Mouse (Mus musculus) Muller cell, postnatal 12 days (primary cell): Measurements from ENCODE around the gene Tram2.

Source experiments
- DNase-seq: peaks from one replicate; pipeline ENCODE4 v3.0.0-alpha.2; 2015; ENCODE audit errors: inconsistent ontology term

The Tram2 gene

DNA sequence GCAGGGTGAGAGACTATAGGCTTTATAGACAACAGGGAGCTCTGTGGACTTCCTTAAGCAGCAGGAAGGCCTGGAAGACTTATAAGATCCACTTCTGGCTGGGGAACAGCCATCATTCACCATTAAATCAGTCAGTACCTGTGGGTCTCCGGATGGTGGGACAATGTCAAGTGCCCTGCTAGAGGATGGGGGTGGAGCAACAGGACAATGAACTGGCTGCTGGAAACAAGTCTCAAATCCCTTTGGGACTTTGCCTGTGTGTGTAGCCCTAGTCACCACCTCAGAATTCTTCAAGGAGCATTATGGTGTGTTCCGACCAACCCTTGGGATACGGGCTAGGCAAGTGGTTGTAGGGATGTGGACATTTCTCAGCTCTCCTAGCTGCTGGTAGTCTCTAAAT is 55.9 kb downstream of the Tram2 start:
- DNase-seq = no peak

DNA sequence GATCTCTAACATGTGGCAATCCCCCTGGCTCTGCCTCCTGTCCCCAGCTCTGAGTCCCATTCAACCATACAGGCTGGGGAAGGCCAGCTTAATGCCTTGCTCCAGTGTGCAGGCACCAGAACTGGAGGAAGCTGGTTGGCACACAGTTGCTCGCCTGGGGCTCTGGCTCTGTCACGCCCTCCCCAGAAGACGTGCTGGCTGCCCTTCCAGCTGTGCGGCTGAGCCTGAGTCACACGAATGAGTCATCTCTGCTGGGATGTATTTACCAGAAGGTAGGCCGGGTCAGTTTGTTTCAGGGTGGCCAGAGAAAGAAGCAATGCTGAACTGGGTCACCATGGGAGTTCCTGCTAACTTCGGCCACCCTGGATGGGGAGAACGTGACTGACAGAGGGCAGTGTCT is 64.6 kb downstream of the Tram2 start:
- peak; percentile 87 for DNase-seq

GRCm38 (mm10) chr1:21010282-21010800 is 68.7 kb downstream of the Tram2 start:
- no peak for DNase-seq

DNA sequence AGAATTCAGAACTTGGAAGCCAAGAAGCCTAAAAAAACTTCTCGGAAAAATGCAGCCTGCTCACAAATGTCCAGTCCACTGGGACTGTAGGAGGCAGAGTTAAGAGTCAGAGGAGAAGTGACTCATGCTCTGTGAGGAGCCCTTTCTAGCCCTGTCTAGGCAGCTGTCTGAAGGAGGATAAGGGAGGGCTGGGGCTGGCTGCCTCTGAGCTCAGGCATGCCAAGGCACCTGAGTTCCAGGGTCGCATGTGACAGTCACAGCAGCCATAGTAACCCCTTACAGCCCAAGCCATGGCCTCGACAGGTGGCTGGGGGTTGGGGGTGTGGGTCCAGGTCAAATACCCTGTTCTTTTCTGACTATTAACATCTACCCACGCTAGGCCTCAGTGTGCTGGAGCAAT is 70.1 kb downstream of the Tram2 start:
- peak; percentile 74 for DNase-seq

DNA sequence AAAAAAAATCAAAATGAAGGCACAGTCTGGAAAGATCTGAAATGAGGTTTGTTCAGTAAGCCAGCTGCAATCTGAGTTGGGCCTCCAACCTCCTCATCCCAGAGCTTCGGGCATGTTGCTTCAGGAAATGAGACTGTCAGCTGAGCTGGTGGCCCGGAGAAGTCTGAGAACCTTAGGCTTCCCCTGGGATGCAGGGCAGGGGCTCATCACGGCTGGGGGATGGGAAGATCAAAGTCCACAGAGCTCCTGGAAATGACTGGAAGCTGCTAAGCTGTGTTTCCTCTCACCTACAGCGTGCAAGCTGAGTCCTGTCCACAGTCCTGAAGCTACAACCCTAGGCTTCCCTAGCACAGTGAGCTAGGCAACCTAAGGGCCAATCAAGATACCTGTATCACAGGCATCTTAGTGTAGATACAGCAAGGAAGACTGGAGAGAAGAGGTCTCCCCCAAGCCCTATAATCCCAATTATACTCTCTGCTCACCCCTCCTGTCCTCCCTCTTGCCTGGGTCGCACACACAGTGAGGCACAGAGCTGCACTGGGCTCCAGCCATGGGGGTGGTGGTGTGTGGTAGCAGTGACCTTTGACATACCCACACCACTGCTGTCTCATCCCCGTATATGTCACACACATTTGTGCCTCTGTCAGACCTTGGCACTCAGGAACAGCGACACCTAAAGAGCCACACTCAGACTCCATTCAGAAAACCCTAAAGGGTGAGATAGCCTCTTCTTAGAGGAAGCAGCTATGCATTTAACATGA is 70.9 kb downstream of the Tram2 start:
- no peak for DNase-seq

GRCm38 (mm10) chr1:21006775-21007174 is 72.3 kb downstream of the Tram2 start:
- DNase-seq = no peak

- no peak for DNase-seq
Observed at GRCm38 (mm10) chr1:21004596-21004995, 74.4 kb downstream of the Tram2 start.

DNA sequence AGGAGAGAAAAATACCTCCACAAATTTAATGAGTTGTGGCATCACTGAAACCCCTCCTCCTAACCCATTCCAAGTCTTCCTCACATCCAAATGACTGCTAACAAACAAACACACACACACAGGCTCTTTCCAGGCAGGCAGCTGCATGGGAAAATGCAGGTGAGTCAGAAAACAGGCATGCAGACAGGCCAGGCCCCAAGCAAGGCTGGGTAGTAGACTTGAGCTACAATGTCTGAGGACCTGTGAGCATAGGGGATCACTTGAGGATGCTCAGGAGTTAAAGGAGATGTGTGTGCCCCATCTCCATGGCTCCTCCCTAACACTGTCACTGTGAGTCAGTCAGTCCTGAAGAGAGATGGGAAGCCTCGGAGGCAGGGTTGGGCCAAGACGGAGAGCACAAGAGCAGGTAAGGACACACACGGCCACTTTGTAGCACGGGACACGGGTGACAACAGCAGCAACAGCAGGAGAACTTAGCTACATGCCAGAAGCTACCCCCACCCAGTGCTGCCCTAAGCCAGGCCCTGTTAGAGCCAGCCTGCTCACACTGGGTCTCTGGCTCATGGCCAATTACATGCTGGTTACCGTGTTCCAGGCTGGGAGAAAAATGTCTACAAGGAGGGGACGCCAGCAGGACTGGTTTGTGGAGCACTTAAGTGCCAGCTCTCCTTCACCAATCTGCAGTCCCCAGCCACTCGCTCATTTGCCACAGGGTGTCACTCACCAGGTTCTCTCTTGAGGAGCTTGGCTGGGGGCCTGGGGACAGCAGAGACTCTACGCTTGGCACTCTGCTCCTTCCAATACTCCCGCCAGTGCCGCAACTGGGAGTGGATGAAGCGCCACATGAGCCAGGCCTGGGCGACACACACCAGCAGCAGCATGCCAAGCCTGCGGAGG is 76.5 kb downstream of the Tram2 start:
- DNase-seq = peak; percentile 52

- DNase-seq = peak; percentile 37
Observed at GRCm38 (mm10) chr1:20997881-20998389, 81.1 kb downstream of the Tram2 start.

DNA sequence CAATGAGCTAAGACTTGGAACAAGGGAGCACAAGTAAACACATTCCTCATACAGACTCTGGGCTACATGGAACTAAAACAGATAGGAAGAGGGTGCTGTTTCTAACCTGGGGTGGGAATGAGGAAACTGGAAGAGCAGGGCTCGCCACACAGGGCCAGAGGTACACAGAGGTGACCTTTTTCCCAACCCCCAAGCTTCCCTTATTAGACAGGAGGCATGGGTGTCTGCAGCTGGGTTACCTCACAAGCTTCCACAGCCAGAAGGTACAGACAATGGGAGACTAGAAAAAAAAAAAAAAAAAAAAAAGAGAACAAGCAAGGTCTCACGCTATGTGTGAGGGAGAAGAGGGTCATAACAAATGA is 81.7 kb downstream of the Tram2 start:
- no peak for DNase-seq

GRCm38 (mm10) chr1:20996603-20997327 is 82.3 kb downstream of the Tram2 start:
- peak; percentile 54 for DNase-seq

GRCm38 (mm10) chr1:20995331-20995986 is 83.6 kb downstream of the Tram2 start:
- DNase-seq = peak; percentile 69

DNA sequence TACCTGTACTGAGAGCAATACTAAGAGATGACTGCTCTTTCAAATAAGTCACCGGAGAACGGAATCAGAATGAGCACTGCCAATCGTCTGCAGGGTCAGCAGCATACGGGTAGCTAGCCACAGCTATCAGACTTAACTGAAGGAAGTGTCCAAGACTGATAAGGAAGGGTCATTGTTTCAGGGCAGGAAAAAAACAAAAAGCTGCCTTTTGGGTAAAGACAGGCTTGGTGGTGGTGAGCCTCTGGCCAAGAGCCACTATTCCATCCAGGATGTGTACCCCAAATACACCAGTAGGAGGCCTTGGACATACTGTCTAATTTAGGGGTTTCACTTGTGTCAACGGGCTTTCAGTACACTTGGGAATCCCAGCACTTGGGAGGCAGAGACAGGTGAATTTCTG is 84.7 kb downstream of the Tram2 start:
- DNase-seq = no peak

DNA sequence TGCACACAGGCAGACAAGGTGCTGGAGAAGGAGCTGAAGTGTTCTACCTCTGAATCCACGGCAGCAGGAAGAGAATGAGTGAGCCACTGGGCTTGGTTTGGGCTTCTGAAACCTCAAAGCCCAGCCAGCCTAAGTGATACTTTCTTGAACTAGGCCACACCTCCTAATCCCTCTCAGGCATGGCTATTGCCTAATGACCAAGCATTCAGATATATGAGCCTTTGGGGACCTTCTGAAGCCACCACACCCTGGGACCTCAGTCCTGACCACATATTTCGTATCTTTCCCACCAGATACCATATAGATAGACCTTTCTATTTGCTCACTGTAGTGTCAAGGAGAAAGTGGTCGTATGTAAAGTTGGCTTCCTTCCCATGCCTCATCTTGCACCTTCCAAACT is 85.3 kb downstream of the Tram2 start:
- DNase-seq = no peak

GRCm38 (mm10) chr1:20989461-20990083 is 89.5 kb downstream of the Tram2 start:
- DNase-seq = peak; percentile 86

- no peak for DNase-seq
Observed at GRCm38 (mm10) chr1:20986378-20987056, 92.5 kb downstream of the Tram2 start.

- no peak for DNase-seq
Observed at GRCm38 (mm10) chr1:20984582-20984981, 94.4 kb downstream of the Tram2 start.

- DNase-seq = no peak
Observed at GRCm38 (mm10) chr1:20984103-20984502, 94.9 kb downstream of the Tram2 start.

DNA sequence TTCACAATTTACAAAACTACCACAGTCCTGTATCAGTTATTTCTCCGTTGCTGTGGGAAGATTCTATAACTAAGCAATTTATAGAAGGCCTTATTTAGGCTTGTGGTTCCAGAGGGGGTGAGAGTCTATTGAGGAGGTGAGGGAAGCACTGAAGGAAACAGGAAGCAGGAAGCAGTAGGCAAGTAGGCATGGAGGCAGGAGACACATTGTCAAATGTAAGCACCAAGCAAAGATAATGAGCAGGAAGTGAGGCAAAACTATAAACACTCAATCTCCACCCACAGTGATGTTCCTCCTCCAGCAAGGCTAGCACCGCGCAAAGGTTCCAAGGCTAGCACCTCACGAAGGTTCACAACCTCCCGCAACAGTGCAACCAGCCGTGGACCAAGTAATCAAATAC is 97.3 kb downstream of the Tram2 start:
- no peak for DNase-seq

GRCm38 (mm10) chr1:20980553-20980952 is 98.5 kb downstream of the Tram2 start:
- DNase-seq = no peak
